Mouse (Mus musculus): ENCODE measurements around the gene Fam107b.

Fam107b gene

DNA sequence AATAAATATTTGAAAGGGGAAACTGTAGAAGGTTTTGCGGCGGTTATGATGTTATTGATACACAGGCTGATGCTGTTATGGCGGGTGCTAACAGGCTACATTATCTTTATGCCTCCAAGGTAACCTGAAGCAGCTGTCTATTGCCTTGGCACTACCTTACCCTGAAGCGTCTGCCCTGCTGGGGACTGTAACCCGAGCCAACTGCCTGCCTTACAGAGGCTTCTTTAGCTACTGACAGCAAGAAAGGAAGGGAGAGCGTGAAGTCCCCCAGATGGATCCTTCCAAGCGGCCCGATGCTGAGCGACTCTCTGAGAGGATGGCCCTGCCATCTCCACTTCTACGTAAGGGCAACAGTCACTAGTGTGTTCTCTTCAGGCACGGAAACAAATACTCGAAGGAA lies at the start of gene Fam107b:
Fam107b (plus strand) TSS at position 303 of the 400 bp plus-strand sequence.
- in situ Hi-C loops (cut with MseI, MboI): no loop called here

DNA sequence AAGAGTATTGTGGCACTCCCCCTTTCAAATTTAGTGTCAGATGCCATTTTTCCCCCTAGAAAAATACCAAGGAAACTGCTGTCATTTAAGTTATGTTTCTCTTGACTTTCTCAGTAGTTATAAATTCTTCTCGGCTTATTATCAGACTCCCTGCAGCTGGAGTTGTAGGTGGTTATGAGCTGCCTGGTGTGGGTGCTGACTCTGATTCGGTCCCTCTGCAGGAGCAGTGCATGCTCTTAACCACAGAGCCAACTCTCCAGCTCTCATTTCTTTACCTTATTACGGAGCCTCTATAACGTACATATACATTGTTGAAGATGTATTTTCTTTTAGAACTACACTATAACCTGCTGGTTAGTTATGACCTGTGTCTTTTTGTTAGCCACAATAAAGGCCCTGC lies 47.7 kb upstream of the Fam107b start:
- in situ Hi-C loops (cut with MseI, MboI): no loop called here

DNA sequence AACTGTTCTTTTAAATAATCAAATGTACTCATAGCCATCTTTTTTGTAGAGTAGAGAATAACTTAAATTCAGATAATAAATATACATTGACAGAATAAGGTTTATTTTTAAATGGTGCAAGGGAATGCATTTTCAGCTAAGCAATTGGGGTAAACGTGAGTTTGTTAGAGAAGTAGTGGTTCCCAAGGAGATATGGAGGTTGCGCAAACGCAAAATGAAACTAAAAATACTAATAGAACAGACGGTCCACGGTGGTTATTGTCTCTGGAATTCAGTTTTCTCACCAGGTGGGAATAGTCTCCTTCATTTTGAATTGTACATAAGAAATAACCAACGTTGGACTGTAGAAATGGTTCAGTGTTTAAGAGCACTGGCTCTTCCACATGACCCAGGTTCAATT lies 44.0 kb upstream of the Fam107b start:
- in situ Hi-C loops (cut with MseI, MboI): no loop called here

DNA sequence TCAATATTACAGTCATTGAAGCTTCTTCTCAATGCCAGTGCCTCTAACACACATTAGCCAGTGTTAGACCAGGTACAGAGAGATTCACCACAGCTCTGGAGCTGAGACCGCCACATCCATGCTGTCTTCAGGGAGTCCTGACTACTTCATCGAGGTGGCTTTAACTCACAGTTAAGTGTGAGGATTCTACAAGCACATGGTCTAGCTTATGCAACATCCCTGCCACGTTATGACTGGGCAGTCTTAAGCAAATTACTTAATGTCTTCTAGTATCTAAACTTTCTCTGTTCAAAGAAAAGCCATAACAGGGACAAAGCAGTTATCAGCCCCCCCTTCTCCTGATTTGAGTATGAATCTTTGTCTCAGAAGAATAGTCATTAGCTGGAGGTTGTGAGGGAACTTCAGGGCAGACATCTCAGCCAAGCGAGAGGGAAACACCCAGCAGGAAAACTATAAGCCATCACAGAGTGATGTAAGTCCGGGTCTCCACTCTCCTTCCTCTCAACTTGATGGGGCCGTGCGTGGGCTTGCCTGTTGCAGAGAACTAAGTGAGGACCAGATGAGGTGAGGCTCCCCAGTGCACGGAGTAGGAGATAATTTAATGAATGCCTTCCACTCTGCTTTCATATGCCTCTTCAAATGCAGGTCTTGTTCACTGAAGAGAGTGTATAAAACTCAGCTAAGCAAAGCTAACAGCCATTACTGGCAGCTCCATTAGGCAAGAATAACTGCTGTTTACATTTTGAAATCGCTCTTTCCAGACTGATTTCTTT lies 28.8 kb upstream of the Fam107b start:
- in situ Hi-C loops (cut with MseI, MboI): loop anchor here (10.0 kb wide), 1 partner anchor 233 kb away; no protein-coding TSS in a partner anchor

DNA sequence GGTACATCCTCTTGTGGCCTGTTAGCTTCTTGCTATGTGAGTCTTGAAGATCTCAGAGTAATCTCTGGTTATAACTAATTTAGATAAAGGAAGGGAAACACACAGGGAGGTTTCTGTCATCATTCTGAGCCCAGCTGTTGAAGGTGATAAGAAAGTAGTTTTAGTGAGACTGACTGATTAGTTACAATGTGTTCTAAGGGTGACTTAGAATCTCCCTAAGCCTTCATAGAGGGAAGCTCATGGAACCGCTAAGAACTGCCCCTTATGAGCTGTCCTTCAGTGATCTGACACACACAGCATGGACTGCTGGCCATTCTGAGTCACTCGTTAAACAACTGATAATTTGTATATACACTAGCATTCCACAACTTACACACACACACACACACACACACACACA lies 24.2 kb upstream of the Fam107b start:
- in situ Hi-C loops (cut with MseI, MboI): loop anchor here (10.0 kb wide), 1 partner anchor 229 kb away; no protein-coding TSS in a partner anchor

DNA sequence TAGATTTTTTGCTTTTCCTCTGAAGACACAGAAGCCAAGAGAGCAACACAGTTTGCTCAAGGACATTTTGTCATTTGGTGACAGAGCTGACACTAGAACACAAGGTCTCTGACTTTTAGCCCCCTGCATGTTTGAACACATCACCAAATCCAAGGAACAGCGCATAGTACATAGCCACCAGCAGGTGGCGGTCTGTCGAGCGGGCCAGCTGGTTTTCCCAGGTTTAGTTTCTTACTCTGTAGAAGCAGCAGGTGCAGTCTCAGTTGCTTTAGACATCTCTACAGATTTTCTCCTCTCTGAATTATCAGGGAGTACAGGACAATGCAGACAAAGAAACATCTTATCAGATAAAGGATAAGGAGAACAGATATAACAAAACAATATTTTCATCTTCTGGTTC lies 23.7 kb upstream of the Fam107b start:
- in situ Hi-C loops (cut with MseI, MboI): loop anchor here (10.0 kb wide), 1 partner anchor 228 kb away; no protein-coding TSS in a partner anchor

DNA sequence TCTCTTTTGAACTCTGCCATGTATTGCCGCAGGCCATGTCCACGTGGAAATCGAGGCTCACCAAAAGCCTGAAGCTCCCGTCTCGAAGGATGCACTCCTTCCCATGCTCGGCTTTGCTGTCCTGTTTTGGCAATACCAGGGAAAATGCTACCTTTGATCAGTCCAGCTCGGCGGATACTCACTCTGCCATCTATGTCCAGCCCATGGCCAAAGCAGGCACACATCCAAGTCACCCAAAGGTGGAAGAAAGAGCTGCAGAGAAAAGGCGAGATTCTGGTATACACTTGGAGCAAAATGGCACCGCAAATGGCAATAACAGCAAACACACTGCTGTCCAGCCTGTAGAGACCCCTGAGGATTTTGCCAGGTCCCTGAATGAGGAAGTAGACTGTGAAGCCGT lies 318 bp downstream of the Fam107b start:
- in situ Hi-C loops (cut with MseI, MboI): no loop called here

DNA sequence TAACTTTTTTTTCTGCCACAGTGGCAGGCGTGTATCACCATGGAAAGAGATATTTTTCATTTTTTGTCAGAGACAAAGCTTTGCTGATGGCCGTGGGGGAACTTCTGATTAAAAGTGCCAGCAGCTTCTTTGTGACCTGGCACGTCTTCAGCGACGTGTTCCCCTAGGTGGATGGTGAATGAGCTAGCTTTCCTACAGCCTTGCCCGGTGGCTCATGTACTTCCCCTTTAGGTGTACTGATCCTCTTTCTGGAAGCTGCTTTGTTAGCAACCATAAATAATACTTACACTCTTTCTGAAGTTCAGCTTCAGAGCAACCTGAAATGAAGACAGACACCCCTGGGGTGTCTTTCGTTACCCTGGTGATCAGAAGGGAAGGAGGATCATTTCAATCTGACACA lies 3.6 kb downstream of the Fam107b start:
- in situ Hi-C loops (cut with MseI, MboI): no loop called here

DNA sequence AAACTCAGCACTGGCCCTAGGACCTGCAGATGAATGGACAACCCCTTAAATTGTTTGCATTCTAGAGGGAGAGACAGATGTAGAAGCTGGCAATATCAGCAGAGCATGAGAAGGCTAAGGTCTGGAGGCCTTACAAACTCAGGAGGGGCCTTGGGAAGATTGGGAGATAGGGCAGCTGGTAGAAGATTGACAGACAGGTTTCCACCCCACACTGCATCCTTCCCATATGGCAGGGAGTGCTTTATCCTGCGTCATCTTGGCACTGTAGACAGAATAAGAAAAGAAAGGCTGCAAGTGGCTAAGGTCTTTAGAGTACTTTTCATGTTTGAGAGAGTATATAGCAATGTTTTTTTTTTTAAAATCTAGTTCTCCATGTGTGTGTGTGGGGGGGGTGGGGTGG lies 4.9 kb downstream of the Fam107b start:
- in situ Hi-C loops (cut with MseI, MboI): no loop called here

DNA sequence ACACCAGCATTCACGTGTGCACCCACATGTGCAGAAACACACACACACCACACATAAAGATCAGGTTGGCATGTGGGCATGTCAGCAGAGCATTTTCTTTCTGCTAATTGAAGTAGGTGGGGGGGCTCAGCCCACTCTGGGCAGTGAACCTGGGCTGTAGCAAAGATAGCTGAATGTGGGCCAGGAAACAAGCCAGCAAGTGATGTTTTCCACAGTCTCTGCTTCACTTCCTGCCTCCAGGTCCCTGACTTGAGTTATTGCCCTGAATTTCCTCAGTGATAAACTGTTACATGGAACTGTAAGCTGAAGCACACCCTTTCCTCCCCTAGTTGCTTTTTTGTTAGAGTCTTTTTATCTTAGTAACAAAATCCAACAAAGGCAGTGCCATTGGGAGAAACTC lies 6.1 kb downstream of the Fam107b start:
- in situ Hi-C loops (cut with MseI, MboI): no loop called here

DNA sequence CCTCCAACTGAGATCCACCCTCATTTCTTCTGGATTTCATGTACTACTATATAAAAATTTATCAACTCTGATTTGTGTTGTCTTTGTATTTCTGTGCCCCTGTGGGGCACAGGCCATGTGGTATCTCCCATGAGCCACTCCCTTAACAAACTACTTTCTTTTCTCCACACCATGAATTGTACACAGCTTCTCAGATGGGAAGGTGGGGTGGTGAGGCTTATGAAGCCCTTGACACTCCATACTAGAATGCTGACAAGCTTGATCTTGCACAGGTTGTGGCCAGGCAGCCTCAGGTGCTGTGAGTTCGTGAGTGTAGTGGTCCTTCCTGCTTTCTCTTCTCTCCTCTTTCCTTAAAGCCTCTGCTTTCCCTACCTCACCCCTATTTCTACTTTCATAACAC lies 6.9 kb downstream of the Fam107b start:
- in situ Hi-C loops (cut with MseI, MboI): no loop called here

DNA sequence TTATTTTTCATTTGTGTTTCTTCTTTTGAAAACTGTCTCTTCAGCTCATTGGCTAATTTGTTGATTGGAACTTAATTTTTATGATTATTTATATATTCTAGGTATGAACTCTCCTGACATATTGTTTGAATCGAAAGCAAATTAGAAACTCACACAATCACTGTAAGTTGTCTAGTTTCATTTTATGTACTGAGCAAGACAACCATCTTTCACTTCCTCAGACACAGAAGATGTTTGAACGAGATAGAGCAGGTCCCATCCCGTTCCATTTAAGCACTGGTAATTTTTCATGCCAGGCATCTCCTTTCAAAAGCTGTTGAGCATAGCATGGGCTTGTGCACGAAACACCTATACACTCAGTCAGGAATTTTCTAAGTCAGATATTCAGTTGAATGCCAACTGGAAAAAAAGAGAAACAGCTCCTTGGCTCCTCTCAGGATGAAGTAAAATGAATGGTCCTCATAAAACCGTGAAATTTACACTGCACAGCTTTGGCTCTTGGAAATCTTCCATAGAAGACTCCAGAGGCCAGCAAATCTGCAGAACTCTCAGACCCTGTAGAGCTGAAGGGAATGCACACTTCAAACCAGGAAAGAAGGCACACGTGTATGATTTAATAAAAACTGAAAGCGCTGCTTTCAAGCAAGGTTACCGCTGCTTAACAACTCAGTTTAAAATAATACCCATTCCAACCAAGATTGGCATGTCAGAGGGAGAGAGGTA lies 8.1 kb downstream of the Fam107b start:
- in situ Hi-C loops (cut with MseI, MboI): no loop called here

DNA sequence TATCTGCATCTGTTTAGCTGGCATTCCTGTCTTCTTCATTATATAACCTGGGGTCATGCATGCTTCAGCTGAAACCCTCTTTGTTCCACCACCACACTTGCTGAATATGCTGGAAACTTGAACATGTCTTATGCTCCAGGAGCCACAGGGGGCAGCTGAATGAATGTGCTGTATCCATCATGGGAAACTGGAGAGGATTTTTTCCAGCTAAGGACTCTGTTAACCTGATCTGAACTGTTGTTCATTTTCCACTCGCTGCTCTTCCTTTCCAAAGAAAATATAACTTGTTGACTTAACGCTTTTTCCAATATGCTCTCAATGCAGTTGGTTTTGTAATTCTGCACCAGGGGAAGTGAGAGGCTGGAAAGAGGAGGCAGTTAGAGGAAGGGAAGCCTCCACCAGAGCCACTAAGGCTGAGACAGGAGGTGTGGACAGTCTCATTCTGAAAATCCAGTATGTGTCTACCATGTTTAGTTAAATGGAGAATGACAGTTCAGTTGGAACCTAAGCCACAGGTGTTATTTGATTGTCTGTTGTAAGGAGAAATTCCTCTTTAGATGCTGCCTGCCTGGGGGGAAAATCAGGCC lies 9.1 kb downstream of the Fam107b start:
- in situ Hi-C loops (cut with MseI, MboI): no loop called here

DNA sequence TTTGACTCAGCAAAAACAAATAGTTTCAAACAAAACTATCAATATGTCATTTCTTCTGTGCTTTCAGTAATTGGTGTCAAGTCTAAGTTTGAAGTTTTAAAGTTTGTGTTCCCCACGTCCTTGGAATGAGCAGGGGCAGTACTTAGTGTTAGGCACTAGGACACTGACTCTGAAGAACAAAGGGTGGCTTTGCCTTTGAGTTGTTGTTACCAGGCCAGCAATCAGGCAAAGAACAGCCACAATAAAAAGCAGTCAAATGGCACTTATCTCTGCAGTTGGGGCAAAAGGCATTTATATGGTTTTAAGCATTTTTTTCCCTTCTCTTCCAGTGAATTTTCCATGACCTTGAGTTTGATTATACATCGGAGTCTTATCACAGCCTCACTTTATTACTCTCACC lies 12.5 kb downstream of the Fam107b start:
- in situ Hi-C loops (cut with MseI, MboI): no loop called here

DNA sequence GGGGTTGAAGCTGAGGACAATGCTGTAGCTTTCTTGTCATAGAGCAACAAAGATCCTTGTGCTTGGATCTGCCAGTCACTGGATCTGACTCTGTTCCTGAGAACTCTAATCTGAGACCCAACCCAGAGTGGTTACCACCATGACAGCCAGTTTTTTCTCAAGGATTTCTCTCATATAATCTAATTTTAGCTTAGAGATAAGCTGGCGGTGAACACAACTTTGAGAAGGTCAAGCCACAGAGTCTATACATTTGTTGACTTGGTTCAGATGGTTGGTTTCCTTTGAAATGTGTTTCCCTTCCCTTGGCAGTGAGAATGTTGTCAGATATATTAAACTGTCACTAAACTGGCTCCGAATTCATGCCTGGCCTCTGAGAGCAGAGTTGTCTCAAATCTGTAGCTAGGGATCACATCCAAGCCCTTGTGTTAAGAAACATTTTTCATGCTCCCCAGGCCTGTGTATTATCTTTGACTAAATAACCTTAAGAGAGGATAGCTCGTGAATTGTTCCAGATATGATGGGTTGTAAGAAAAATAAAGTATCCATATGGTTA lies 15.0 kb downstream of the Fam107b start:
- in situ Hi-C loops (cut with MseI, MboI): no loop called here

DNA sequence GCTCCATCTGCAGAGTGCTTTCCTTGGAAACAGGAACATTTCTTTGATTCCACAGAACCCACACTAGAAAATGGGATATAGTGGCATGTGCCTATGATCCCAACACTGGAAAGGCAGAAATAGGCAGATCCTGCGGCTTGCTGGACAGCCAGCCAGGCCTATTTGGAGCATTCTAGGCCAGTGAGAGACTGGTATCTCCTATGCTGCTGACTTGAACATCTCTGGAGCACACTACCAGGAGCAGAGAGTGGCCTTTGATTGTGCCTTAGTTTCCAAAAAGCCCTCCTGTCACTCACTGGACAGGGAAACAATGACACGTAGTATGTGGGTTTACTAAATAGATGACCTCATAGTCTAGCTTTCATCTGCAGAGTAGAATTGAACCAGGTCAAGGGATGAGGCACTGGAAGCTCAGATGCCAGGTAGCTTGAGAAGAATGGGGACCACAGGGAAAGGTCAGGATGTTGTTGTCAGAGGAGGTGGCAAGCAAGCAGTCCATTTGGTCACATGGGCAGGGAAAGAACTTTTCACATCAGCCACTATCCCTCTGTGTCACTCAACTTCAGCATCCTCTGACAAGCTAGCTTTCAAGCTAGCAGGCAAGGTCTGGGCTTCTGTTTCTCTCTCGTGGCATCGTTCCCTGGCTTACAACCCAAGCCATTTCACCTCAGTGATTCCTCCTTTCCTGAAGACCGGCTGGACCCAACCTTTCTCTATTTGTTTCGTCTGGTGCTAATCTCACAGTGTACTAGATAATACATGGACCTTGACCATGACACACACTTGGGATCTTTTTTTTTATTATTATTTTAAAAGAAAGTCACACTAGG lies 20.0 kb downstream of the Fam107b start:
- in situ Hi-C loops (cut with MseI, MboI): no loop called here

DNA sequence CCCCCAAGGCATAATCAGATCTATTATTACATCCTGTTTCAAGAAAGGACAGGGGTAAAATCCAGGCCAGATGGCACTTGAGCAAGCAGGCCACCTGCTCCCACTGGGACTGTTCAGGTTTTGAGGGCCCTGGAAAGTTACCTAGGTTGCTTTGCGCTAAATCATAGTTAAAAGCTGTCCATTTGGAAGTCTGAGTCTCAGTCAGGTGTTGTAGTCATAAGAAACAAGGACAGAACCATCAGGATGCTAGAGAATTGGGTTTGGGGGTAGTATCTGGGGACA lies 20.6 kb downstream of the Fam107b start:
- in situ Hi-C loops (cut with MseI, MboI): no loop called here

DNA sequence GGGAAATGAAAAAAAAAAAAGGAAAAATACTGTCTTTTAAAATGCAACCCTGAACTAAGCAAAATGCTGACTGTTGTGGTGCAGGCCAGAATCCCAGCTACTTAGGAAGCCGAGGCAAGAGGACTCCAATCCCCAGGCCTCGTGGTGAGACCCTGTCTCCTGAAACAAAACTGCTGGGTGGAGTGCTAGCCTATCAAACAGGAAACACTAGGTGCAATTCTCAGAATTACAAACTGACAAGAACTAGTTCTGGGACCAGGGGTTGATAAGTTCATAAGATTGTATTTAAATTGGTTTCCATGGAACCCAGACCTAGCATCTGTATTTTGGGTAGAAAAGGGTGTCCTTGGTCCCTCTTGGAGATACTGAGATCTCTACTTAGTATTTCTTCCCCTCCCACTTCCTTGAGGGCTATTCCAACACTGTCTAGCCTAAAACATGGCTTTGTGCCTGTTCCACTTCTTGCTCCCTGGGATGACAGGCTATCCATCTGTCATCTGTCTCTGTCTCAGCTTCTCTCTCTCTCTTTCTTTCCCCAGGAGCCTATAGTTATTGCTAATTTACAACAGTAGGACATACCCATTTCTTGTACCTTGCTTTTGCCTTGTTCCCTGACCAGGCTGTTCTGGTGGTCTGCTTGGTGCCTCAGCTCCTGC lies 24.5 kb downstream of the Fam107b start:
- in situ Hi-C loops (cut with MseI, MboI): no loop called here

DNA sequence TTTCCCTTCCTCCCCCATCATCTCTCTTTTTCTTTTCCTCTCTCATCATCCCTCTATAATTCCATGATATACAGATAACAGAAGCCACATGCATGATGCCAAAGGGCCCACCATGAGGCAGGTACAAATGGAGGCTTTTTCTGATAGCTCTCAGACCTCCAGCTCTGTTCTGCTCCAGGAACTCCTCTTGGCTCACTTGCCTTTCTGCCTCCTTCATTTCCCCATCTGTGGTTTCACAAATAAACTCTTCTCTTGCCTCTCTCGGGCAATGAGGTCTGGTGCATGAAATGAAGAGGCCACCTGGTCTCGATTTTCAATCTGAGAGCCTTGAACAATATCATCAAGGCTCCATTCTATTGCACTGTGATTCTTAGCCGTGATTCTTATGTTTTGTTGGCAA lies 30.1 kb downstream of the Fam107b start:
- in situ Hi-C loops (cut with MseI, MboI): no loop called here

DNA sequence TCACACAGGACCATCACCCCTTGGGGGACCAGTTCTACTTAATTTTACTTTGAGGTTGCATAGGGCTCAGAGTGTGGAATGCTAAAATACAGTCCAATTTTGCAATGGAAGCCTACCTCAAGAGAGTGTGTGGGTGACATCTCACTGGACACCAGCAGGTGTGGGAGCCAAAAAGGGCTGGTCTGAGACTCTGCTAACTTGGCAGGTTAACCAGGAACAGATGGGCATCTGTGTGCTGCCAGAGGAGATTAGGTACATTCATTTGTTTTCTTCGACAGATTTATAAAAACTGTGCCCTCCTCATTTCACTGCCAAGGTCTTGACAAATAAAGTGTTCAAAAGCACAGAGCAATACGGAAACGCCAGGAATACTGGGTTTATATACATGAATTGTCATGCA lies 32.3 kb downstream of the Fam107b start:
- in situ Hi-C loops (cut with MseI, MboI): no loop called here

DNA sequence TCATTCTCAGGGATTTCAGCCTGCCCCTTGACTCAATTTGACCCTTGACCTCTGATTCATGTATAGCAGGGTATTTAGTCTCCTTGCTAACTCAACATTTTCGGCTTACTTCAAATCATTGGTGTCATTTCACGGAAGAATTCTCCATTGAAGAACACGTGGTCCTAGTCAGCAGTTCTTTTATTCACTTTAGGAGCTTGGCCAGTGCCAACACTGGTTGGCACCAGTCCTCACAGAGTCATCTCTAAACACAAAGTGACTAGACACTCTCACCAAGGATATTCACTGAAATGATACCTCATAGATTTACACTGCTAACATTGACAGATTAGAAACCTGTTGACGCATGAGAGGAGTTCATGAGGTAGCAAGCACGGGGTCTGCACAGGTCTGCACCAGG lies 32.9 kb downstream of the Fam107b start:
- in situ Hi-C loops (cut with MseI, MboI): no loop called here

Data from mouse trophoblast stem cell (cell line).